Mouse (Mus musculus): ENCODE data around the gene Nudt6. TPM values are rescaled to one million over a fixed set of nuclear protein-coding genes. Genes with fewer than 3 reads are reported as not detected.

The Nudt6 gene
- polyA plus RNA-seq, 1 experiment from 2014 or later, result 3.9 TPM

DNA sequence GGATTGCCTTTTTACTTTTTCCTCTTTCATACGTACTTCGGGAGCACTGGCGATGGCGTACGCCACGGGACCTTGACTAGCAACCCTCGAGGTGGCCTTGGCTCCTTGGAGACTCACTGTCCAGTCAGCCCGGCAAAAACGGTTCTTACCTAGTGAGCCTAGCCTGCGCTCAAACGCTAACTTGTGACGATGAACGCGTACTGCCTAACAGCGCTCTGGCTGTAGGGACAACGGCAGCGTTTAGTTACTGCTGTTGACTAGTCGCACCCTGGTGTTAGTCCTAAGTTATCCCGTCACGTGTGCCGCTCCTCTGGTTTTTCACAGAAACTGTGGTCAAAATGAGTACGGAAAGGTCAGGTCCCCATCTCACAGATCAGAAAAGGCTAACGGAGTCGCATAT is 630 bp upstream of the Nudt6 start:
- peaks cover 14% of the 10 kb centered on the region for H3K4me1 ChIP-seq (ENCODE audit: control insufficient read depth, low read depth, low read length)
- H3K9me3 ChIP-seq (replicated peaks; ENCODE audit: control insufficient read depth, low read length), result no peaks in the 10 kb centered on the region
- H3K9ac ChIP-seq (ENCODE audit: low read depth, low read length), result peak overlapping the region; percentile 84
- peak overlapping the region; percentile 96 for H3K4me3 ChIP-seq (ENCODE audit: low read depth, low read length)
- no peaks in the 10 kb centered on the region for H3K36me3 ChIP-seq (ENCODE audit: control insufficient read depth, insufficient read depth)
- ATAC-seq (ENCODE audit: low read depth), result no peak
- peak overlapping the region; percentile 90 for H3K4me2 ChIP-seq (ENCODE audit: low read depth, low read length)
- H3K27me3 ChIP-seq (ENCODE audit: control insufficient read depth, insufficient read depth, low read depth, low read length), result no peaks in the 10 kb centered on the region
- under 1% methylated on average over 24 of the region's 24 CpGs for WGBS (ENCODE audit: insufficient replicate concordance)
- H3K27ac ChIP-seq (ENCODE audit: low read length), result peak overlapping the region; percentile 92

GRCm38 (mm10) chr3:37419458-37419991 is 486 bp downstream of the Nudt6 start, which contains the start of gene Spata5:
Gene Spata5 (plus strand): TSS chr3:37419896.
- no peaks in the 10 kb centered on the region for H3K9me3 ChIP-seq (replicated peaks; ENCODE audit: control insufficient read depth, low read length)
- H3K27me3 ChIP-seq (ENCODE audit: control insufficient read depth, insufficient read depth, low read depth, low read length), result no peaks in the 10 kb centered on the region
- peak; percentile 91 for ATAC-seq (ENCODE audit: low read depth)
- no peaks in the 10 kb centered on the region for H3K36me3 ChIP-seq (ENCODE audit: control insufficient read depth, insufficient read depth)
- peak within 1 kb of the TSS; percentile 93 for H3K27ac ChIP-seq (ENCODE audit: low read length)
- peak within 1 kb of the TSS; percentile 90 for H3K4me2 ChIP-seq (ENCODE audit: low read depth, low read length)
- H3K4me1 ChIP-seq (ENCODE audit: control insufficient read depth, low read depth, low read length), result peaks cover 14% of the 10 kb centered on the region
- peak within 1 kb of the TSS; percentile 96 for H3K4me3 ChIP-seq (ENCODE audit: low read depth, low read length)
- peak within 1 kb of the TSS; percentile 84 for H3K9ac ChIP-seq (ENCODE audit: low read depth, low read length)
- under 1% methylated on average over 47 of the region's 50 CpGs for WGBS (ENCODE audit: insufficient replicate concordance)

GRCm38 (mm10) chr3:37418961-37419457 is 1.0 kb downstream of the Nudt6 start:
- peak overlapping the region; percentile 77 for H3K9ac ChIP-seq (ENCODE audit: low read depth, low read length)
- no peaks in the 10 kb centered on the region for H3K27me3 ChIP-seq (ENCODE audit: control insufficient read depth, insufficient read depth, low read depth, low read length)
- peak; percentile 22 for ATAC-seq (ENCODE audit: low read depth)
- H3K4me3 ChIP-seq (ENCODE audit: low read depth, low read length), result peak overlapping the region; percentile 96
- peak overlapping the region; percentile 93 for H3K27ac ChIP-seq (ENCODE audit: low read length)
- peak overlapping the region; percentile 89 for H3K4me2 ChIP-seq (ENCODE audit: low read depth, low read length)
- H3K9me3 ChIP-seq (replicated peaks; ENCODE audit: control insufficient read depth, low read length), result no peaks in the 10 kb centered on the region
- WGBS (ENCODE audit: insufficient replicate concordance), result under 1% methylated on average over 30 of the region's 30 CpGs
- H3K4me1 ChIP-seq (ENCODE audit: control insufficient read depth, low read depth, low read length), result peaks cover 14% of the 10 kb centered on the region
- H3K36me3 ChIP-seq (ENCODE audit: control insufficient read depth, insufficient read depth), result no peaks in the 10 kb centered on the region

DNA sequence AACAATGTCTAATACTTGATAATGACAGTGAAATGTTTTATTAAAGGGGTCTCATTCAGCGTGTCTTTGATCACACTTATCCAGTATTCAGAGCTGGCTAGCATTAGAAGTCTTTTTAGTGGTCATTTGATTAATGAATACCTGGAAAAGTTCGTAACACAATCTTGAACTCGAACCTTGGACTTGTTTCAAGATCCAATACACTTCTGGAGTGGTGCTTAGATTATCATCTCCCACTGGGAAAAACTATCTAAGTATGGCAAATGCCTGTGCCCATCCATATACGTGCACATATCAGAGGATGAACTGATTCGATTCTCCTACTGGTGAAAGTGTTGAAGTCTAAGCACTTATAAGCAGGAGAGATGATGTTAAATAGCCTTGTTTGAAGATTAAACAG is 1.7 kb downstream of the Nudt6 start:
- peak overlapping the region; percentile 96 for H3K4me3 ChIP-seq (ENCODE audit: low read depth, low read length)
- H3K27me3 ChIP-seq (ENCODE audit: control insufficient read depth, insufficient read depth, low read depth, low read length), result no peaks in the 10 kb centered on the region
- 55% methylated on average over 5 of the region's 5 CpGs for WGBS (ENCODE audit: insufficient replicate concordance)
- peak overlapping the region; percentile 89 for H3K4me2 ChIP-seq (ENCODE audit: low read depth, low read length)
- no peaks in the 10 kb centered on the region for H3K9me3 ChIP-seq (replicated peaks; ENCODE audit: control insufficient read depth, low read length)
- H3K4me1 ChIP-seq (ENCODE audit: control insufficient read depth, low read depth, low read length), result peaks cover 14% of the 10 kb centered on the region
- no peak for ATAC-seq (ENCODE audit: low read depth)
- H3K9ac ChIP-seq (ENCODE audit: low read depth, low read length), result peak overlapping the region; percentile 77; the same call in 1 of the 2 replicates
- H3K36me3 ChIP-seq (ENCODE audit: control insufficient read depth, insufficient read depth), result no peaks in the 10 kb centered on the region
- no peak overlapping the region; the same call in 1 of the 2 replicates for H3K27ac ChIP-seq (ENCODE audit: low read length)

- H3K27ac ChIP-seq (ENCODE audit: low read length), result no peak overlapping the region
- no peak overlapping the region for H3K4me2 ChIP-seq (ENCODE audit: low read depth, low read length)
- H3K27me3 ChIP-seq (ENCODE audit: control insufficient read depth, insufficient read depth, low read depth, low read length), result no peaks in the 10 kb centered on the region
- no peaks in the 10 kb centered on the region for H3K9me3 ChIP-seq (replicated peaks; ENCODE audit: control insufficient read depth, low read length)
- H3K36me3 ChIP-seq (ENCODE audit: control insufficient read depth, insufficient read depth), result no peaks in the 10 kb centered on the region
- no peak for ATAC-seq (ENCODE audit: low read depth)
- H3K4me1 ChIP-seq (ENCODE audit: control insufficient read depth, low read depth, low read length), result peaks cover 7% of the 10 kb centered on the region
- no peak overlapping the region for H3K9ac ChIP-seq (ENCODE audit: low read depth, low read length)
- WGBS (ENCODE audit: insufficient replicate concordance), result 46% methylated on average over 14 of the region's 14 CpGs
- H3K4me3 ChIP-seq (ENCODE audit: low read depth, low read length), result no peak overlapping the region
Observed at GRCm38 (mm10) chr3:37414413-37414960, 5.5 kb downstream of the Nudt6 start.

DNA sequence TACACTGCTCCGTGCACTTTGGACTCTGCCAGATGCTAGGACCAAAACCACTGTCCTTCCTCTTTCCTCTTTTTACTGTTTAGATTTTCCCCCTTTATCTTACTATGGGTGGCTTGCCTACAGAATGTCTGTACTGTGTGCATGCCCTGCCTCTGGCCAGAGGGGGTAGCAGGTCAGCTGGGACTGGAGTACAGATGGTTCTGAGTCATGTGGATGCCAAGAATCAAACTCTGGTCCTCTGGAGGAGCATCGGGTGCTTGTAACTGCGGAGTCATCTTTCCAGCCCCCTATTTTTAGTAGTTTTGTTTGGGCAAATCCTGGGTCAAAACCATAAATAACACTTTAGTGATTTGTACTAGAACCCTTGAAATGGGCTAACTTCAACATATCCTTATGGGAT is 6.6 kb downstream of the Nudt6 start:
- no peaks in the 10 kb centered on the region for H3K36me3 ChIP-seq (ENCODE audit: control insufficient read depth, insufficient read depth)
- H3K9ac ChIP-seq (ENCODE audit: low read depth, low read length), result no peak overlapping the region
- H3K4me1 ChIP-seq (ENCODE audit: control insufficient read depth, low read depth, low read length), result peaks cover 2% of the 10 kb centered on the region
- ATAC-seq (ENCODE audit: low read depth), result no peak
- H3K4me3 ChIP-seq (ENCODE audit: low read depth, low read length), result no peak overlapping the region
- H3K9me3 ChIP-seq (replicated peaks; ENCODE audit: control insufficient read depth, low read length), result no peaks in the 10 kb centered on the region
- H3K4me2 ChIP-seq (ENCODE audit: low read depth, low read length), result no peak overlapping the region
- H3K27me3 ChIP-seq (ENCODE audit: control insufficient read depth, insufficient read depth, low read depth, low read length), result no peaks in the 10 kb centered on the region
- no peak overlapping the region for H3K27ac ChIP-seq (ENCODE audit: low read length)
- 65% methylated on average over 3 of the region's 3 CpGs for WGBS (ENCODE audit: insufficient replicate concordance)

- no peak for ATAC-seq (ENCODE audit: low read depth)
- H3K9me3 ChIP-seq (replicated peaks; ENCODE audit: control insufficient read depth, low read length), result no peaks in the 10 kb centered on the region
- no peak overlapping the region for H3K9ac ChIP-seq (ENCODE audit: low read depth, low read length)
- no peak overlapping the region for H3K4me2 ChIP-seq (ENCODE audit: low read depth, low read length)
- no peak overlapping the region for H3K4me3 ChIP-seq (ENCODE audit: low read depth, low read length)
- H3K27ac ChIP-seq (ENCODE audit: low read length), result no peak overlapping the region
- no peaks in the 10 kb centered on the region for H3K36me3 ChIP-seq (ENCODE audit: control insufficient read depth, insufficient read depth)
- H3K4me1 ChIP-seq (ENCODE audit: control insufficient read depth, low read depth, low read length), result no peaks in the 10 kb centered on the region
- no peaks in the 10 kb centered on the region for H3K27me3 ChIP-seq (ENCODE audit: control insufficient read depth, insufficient read depth, low read depth, low read length)
Observed at GRCm38 (mm10) chr3:37407598-37407997, 12.4 kb downstream of the Nudt6 start.

DNA sequence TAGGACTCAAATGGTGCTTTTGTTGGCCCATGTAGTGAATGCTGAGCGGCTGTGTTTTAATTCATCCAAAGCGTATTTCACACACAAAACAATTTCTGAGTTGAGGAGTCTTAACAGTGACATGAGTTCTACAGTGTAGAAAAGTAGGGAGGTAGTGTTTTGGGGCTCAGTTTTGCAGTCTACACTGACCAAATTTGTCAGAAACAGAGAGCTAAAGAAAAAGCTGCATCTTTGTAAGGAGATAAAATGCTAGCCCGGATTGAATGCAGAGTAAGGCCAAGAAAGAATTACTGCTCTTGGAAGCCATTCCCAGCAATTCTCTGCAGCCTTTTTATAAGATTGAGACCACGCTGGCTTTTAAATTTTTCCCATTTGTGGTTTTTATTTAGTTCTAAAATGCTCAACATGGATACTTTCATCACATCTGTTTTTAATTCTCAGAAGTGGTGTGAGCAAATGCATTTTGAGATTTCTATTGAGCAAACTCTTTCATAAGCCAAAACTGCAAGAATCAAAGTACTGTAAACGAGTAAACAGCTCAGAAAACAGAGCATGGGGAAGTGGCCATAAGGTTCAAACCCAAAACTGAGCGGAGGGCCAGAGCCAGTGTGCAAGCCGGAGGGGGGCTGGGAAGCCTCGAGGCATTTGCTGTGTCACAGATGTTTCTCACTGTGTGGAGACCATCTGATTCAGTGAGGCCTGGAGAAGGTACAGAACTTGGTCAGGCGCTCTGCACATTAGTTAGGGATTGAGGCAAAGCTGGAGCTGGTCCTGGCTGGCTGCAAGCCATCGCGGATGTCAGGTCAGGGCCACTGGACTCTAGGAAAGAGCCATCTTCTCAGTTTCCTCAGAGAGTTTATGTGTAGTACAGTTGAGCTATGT is 18.0 kb downstream of the Nudt6 start:
- Histone ChIP-seq H3K9ac (ENCODE audit: low read depth, low read length) (no peak overlapping the region), H3K27me3 (ENCODE audit: control insufficient read depth, insufficient read depth, low read depth, low read length) (no peaks in the 10 kb centered on the region), H3K4me2 (ENCODE audit: low read depth, low read length) (no peak overlapping the region), H3K4me1 (ENCODE audit: control insufficient read depth, low read depth, low read length) (no peaks in the 10 kb centered on the region), H3K27ac (ENCODE audit: low read length) (no peak overlapping the region), H3K36me3 (ENCODE audit: control insufficient read depth, insufficient read depth) (no peaks in the 10 kb centered on the region), H3K4me3 (ENCODE audit: low read depth, low read length) (no peak overlapping the region), H3K9me3 (replicated peaks; ENCODE audit: control insufficient read depth, low read length) (no peaks in the 10 kb centered on the region)
- ATAC-seq (ENCODE audit: low read depth), result no peak
- WGBS (ENCODE audit: insufficient replicate concordance), result 71% methylated on average over 11 of the region's 11 CpGs

All from liver, embryonic 16.5 days (tissue).